Mouse (Mus musculus) ES-Bruce4 (cell line): ENCODE data around the gene Smyd1.

ENCODE experiments used
- CTCF ChIP-seq: IDR thresholded peaks from one replicate; pipeline ENCODE4 v1.8.1; 2011; ENCODE audit warnings: low read depth, low read length
- POLR2A ChIP-seq: IDR thresholded peaks from one replicate; pipeline ENCODE4 v1.8.1; 2011; ENCODE audit warnings: low read length; ENCODE audit not compliant: insufficient read depth

- TF ChIP-seq CTCF (no peak), POLR2A (no peak)
Observed at GRCm38 (mm10) chr6:71333031-71333430, 11.0 kb upstream of the Smyd1 start.
